Mouse (Mus musculus): ENCODE data around the gene Ptafr. TPM values are rescaled to one million over a fixed set of nuclear protein-coding genes. Genes with fewer than 3 reads are reported as not detected.

The Ptafr gene
- total RNA-seq, 2 experiments from 2014 or later: 7.7 to 9.0 TPM

DNA sequence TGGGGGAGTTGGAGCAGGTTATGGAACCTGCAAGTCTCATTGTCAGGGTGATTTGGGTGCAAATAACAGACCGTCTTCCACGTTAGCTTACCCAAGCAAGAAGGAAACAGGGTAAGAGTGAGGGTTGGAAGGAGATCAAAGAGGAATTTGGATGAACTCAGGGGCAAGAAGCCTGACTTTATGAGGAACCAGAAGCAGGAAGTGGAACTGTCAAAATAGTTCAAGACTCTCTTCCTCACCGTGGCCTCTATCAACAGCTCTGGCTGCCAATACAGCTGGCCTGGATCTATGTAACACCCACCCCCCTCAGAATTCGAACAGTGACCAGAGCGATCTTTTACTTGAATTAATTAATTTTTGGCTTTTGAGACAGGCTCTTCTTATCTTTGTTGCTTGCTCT, 41.9 kb downstream of the Ptafr start:
- ATAC-seq (replicated peaks; ENCODE audit: low FRiP score, poor library complexity, severe bottlenecking): no peak

DNA sequence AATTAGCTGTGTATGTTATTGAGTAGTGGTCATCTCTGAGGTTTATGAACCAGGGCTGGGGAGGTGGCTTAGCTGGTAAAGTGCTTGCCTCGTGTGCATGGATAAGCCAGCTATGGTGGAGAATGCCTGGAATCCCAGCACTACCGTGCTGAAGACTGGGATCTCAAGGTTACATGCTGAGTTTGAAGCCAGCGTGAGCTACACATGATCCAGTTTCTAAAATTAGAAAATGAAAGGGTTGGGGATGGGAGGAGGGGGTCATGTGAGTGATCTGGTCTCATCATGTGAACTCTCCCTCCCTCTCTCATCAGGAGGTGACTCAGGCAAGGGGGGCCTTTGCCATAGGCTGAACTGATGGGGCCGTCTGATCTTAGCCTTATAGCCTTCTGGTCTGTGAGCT, 44.3 kb downstream of the Ptafr start:
- no peak for ATAC-seq (replicated peaks; ENCODE audit: low FRiP score, poor library complexity, severe bottlenecking)

DNA sequence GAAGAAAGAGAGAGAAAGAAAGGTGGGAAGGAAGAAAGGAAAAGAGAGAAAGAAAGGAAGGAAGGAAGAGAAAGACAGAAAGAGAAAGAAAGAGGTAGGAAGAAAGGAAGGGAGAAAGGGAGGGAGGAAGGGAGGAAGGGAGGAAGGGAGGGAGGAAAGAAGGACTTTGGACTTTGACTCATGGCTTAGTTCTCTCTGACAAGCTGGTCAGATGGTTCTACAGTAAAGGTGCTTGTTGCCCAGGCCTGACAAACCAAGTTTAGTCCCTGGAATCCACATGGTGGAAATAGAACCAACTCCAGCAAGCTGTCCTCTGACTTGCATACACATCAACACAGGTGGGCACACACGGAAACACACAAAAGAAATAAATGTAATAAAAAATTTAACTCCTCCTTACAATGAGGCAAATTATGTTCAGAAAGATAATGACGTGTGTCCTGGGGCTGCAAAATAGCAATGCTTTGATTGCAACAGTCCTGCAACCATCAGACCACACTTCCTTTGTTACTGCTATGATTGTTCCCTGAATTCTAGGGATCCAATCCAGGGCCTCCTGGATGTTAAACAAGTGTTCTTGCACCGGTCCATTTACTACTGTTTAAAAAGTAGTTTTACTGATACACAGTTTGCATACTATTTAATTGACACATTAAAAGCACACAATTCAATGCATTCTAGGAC, 46.6 kb downstream of the Ptafr start:
- no peak for ATAC-seq (replicated peaks; ENCODE audit: low FRiP score, poor library complexity, severe bottlenecking)

DNA sequence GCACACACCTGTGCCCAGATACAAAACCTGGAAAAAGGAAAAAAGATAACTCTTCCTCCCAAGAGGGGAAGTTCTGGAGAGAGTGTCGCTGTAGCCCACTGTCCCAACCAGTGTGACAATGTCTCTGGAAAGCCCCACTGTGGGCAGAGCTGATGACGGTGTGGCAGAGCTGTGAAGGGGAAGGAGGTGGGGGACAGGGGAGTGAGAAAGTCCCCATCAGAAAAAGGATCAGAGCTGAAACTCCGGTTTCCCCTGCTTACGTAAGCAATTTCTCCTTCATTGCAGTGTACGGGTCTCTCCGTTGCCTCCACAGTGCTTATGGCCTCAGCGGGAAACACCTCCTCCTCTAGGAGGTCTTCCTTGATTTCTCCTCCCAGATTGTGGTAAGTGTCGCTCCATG, 47.5 kb downstream of the Ptafr start:
- ATAC-seq (replicated peaks; ENCODE audit: low FRiP score, poor library complexity, severe bottlenecking): no peak

- no peak for ATAC-seq (replicated peaks; ENCODE audit: low FRiP score, poor library complexity, severe bottlenecking)
Observed at GRCm38 (mm10) chr4:132617873-132618272, 54.0 kb downstream of the Ptafr start.

GRCm38 (mm10) chr4:132618850-132619375, 55.0 kb downstream of the Ptafr start:
- no peak for ATAC-seq (replicated peaks; ENCODE audit: low FRiP score, poor library complexity, severe bottlenecking)

DNA sequence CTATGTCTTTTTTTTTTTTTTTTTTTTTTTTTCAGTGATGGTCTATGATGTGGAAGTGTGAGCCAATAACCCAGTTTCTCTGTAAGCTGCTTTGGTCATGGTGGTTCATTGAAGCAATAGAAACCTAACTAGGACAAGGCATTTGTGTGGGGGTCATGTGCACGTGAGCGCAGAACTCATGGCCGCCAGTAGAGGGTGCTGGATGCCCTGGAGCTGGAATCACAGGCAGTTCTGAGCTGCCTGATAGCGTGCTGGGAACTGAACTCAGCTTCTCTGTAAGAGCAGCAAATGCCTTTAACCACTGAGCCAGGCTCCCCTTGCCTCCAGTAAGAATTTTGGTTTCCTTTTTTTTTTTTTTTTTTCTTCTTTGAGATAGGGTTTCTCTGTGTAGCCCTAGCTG, 56.3 kb downstream of the Ptafr start:
- no peak for ATAC-seq (replicated peaks; ENCODE audit: low FRiP score, poor library complexity, severe bottlenecking)

- ATAC-seq (replicated peaks; ENCODE audit: low FRiP score, poor library complexity, severe bottlenecking): no peak
Observed at GRCm38 (mm10) chr4:132621287-132622068, 57.6 kb downstream of the Ptafr start.

DNA sequence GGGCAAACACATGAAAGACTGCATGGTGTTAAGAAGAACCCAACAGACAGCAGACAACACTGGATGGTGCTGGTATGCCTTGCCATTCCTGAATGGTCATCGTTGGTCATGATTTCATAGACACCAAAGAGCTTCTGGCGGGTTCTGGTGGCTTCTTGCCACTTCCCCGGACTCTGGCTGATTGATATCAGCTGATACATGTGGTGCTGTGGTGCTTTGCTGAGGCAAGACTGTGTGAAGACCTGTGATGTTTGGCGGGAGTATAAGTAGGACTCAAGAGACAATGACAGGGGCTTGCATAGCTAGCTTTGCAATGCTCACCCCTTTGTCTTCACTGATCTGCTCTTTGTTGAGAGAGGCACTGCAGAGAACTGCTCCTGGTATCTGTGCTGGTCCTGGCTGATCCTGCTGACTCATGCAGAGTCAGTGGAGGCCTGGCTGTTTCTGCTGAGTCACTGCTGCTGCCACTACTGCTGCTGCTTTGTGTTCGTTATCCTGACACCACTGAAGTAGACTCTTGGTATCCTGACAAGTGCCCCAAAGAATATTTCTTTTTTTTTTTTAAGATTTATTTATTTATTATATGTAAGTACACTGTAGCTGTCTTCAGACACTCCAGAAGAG, 60.3 kb downstream of the Ptafr start:
- peak; percentile 91 for ATAC-seq (replicated peaks; ENCODE audit: low FRiP score, poor library complexity, severe bottlenecking)

GRCm38 (mm10) chr4:132628830-132629229, 65.0 kb downstream of the Ptafr start:
- peak; percentile 79 for ATAC-seq (replicated peaks; ENCODE audit: low FRiP score, poor library complexity, severe bottlenecking)

Other genes starting within 250 kb of the Ptafr start
- gene Trnau1ap, start 234.5 kb upstream of the Ptafr start, total RNA-seq (2015; ENCODE audit: low replicate concordance): 11.9 and 12.5 TPM in 2 replicates
- gene Trnau1ap, start 234.5 kb upstream of the Ptafr start, total RNA-seq (2017; ENCODE audit: low replicate concordance): 12.4 and 13.2 TPM in 2 replicates
- gene Rcc1, start 210.5 kb upstream of the Ptafr start, total RNA-seq (2015; ENCODE audit: low replicate concordance): 5.6 and 16.1 TPM in 2 replicates
- 12.4 and 17.8 TPM in 2 replicates for gene Rcc1, start 210.5 kb upstream of the Ptafr start, total RNA-seq (2017; ENCODE audit: low replicate concordance)
- 8.8 and 16.9 TPM in 2 replicates for gene Phactr4, start 141.6 kb upstream of the Ptafr start, total RNA-seq (2015; ENCODE audit: low replicate concordance)
- 14.1 and 28.0 TPM in 2 replicates for gene Phactr4, start 141.6 kb upstream of the Ptafr start, total RNA-seq (2017; ENCODE audit: low replicate concordance)
- gene Med18, start 100.1 kb upstream of the Ptafr start, total RNA-seq (2015; ENCODE audit: low replicate concordance): 2.5 and 5.6 TPM in 2 replicates
- gene Med18, start 100.1 kb upstream of the Ptafr start, total RNA-seq (2017; ENCODE audit: low replicate concordance): 2.8 and 4.0 TPM in 2 replicates
- 3.7 and 4.6 TPM in 2 replicates for gene Sesn2, start 53.6 kb upstream of the Ptafr start, total RNA-seq (2015; ENCODE audit: low replicate concordance)
- gene Sesn2, start 53.6 kb upstream of the Ptafr start, total RNA-seq (2017; ENCODE audit: low replicate concordance): 5.8 and 6.6 TPM in 2 replicates
- gene Atpif1, start 30.4 kb upstream of the Ptafr start, total RNA-seq (2015; ENCODE audit: low replicate concordance): 715 and 778 TPM in 2 replicates
- 2,175 and 2,816 TPM in 2 replicates for gene Atpif1, start 30.4 kb upstream of the Ptafr start, total RNA-seq (2017; ENCODE audit: low replicate concordance)
- 75.0 and 117 TPM in 2 replicates for gene Dnajc8, start 28.5 kb upstream of the Ptafr start, total RNA-seq (2015; ENCODE audit: low replicate concordance)
- gene Dnajc8, start 28.5 kb upstream of the Ptafr start, total RNA-seq (2017; ENCODE audit: low replicate concordance): 262 and 314 TPM in 2 replicates
- gene Eya3, start 74.9 kb downstream of the Ptafr start, total RNA-seq (2015; ENCODE audit: low replicate concordance): 25.6 and 33.9 TPM in 2 replicates
- gene Eya3, start 74.9 kb downstream of the Ptafr start, total RNA-seq (2017; ENCODE audit: low replicate concordance): 15.1 and 34.6 TPM in 2 replicates
- 1.7 and 1.9 TPM in 2 replicates for gene Xkr8, start 168.5 kb downstream of the Ptafr start, total RNA-seq (2015; ENCODE audit: low replicate concordance)
- gene Xkr8, start 168.5 kb downstream of the Ptafr start, total RNA-seq (2017; ENCODE audit: low replicate concordance): 0.43 and 0.70 TPM in 2 replicates
- gene Smpdl3b, start 193.2 kb downstream of the Ptafr start, total RNA-seq (2015; ENCODE audit: low replicate concordance): 3.3 TPM in 1 of 2 replicates, not detected in the other
- gene Smpdl3b, start 193.2 kb downstream of the Ptafr start, total RNA-seq (2017; ENCODE audit: low replicate concordance): 0.26 TPM in 1 of 2 replicates, not detected in the other
- 17.3 and 20.6 TPM in 2 replicates for gene Rpa2, start 204.3 kb downstream of the Ptafr start, total RNA-seq (2015; ENCODE audit: low replicate concordance)
- 30.3 and 36.7 TPM in 2 replicates for gene Rpa2, start 204.3 kb downstream of the Ptafr start, total RNA-seq (2017; ENCODE audit: low replicate concordance)
- gene Themis2, start 232.3 kb downstream of the Ptafr start, total RNA-seq (2015; ENCODE audit: low replicate concordance): 9.4 and 23.0 TPM in 2 replicates
- 7.8 and 10.7 TPM in 2 replicates for gene Themis2, start 232.3 kb downstream of the Ptafr start, total RNA-seq (2017; ENCODE audit: low replicate concordance)

Measured in erythroblast, adult 5-6 weeks (primary cell).